Mouse (Mus musculus) testis, adult 2 months (tissue): ENCODE measurements around the gene Lrrc23.

Experiments used
- CTCF ChIP-seq: fragments of 200-500 bp; IDR thresholded peaks from 2 replicates; pipeline ENCODE4 v1.5.1; 2012; ENCODE audit warnings: low read depth, mild to moderate bottlenecking, inconsistent platforms, low read length, moderate library complexity; ENCODE audit not compliant: control insufficient read depth, insufficient read depth, insufficient replicate concordance
- POLR2A ChIP-seq: fragments of 200-500 bp; IDR thresholded peaks from 2 replicates; pipeline ENCODE4 v1.6.1; 2012; ENCODE audit warnings: low read depth, mild to moderate bottlenecking, inconsistent platforms, low read length, moderate library complexity; ENCODE audit not compliant: control insufficient read depth

DNA sequence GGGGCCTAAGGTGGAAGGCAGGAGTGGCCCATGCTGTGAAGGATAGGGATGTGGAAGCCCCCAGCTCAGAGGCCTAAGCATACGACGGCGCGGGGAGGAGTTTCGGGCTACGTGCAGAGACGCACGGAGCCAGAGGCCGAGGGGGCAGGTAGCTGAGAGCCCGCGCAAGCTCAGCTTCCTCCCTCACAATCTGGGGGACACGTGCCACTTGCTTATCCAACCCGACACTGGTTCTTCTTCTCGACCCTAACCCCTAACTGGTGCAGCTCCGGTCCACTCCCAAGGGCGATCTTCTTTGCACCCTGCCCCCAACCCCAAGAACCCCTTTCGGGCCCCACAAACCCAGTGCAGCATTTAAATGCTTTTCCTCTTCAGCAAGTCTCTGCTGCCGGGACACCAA is 34.0 kb upstream of the Lrrc23 start:
- TF ChIP-seq CTCF, result no peak
- TF ChIP-seq POLR2A, result no peak
